Mouse (Mus musculus) neural tube, embryonic 11.5 days (tissue): ENCODE measurements around the gene Serpinh1. TPM values are rescaled to one million over a fixed set of nuclear protein-coding genes. Genes with fewer than 3 reads are reported as not detected.
A peak's percentile ranks its signal among the peaks of the same experiment; 100 is the strongest.

Experiments used
- ATAC-seq: fragments of 200-750 bp; cut with Nextera tagmentation; 2 replicates; pipeline ENCODE4 v1.8.0; 2017; ENCODE audit warnings: moderate number of reproducible peaks, mild to moderate bottlenecking, moderate TSS enrichment, moderate library complexity; ENCODE audit not compliant: insufficient read depth, low FRiP score, low TSS enrichment
- DNase-seq: peaks from one replicate; pipeline ENCODE4 v3.0.0-alpha.2; 2015; ENCODE audit warnings: low spot score
- H3K27ac ChIP-seq: fragments of 300-500 bp; sonication (generic); 2 replicates; pipeline ENCODE4 v1.5.1; 2014; ENCODE audit warnings: low read depth, mild to moderate bottlenecking, low read length
- H3K27me3 ChIP-seq: fragments of 300-500 bp; sonication (generic); 2 replicates; pipeline ENCODE4 v1.6.1; 2014; ENCODE audit warnings: mild to moderate bottlenecking, low read length, mixed read lengths; ENCODE audit not compliant: control insufficient read depth, insufficient read depth
- H3K36me3 ChIP-seq: fragments of 300-500 bp; sonication (generic); 2 replicates; pipeline ENCODE4 v1.6.1; 2014; ENCODE audit warnings: mild to moderate bottlenecking, low read length, moderate library complexity, mixed read lengths; ENCODE audit not compliant: control insufficient read depth, insufficient read depth
- H3K4me1 ChIP-seq: fragments of 300-500 bp; sonication (generic); 2 replicates; pipeline ENCODE4 v1.6.1; 2014; ENCODE audit warnings: low read length, mixed read lengths; ENCODE audit not compliant: control insufficient read depth, insufficient read depth
- H3K4me2 ChIP-seq: fragments of 300-500 bp; sonication (generic); 2 replicates; pipeline ENCODE4 v1.6.1; 2014; ENCODE audit warnings: low read depth, mild to moderate bottlenecking, moderate library complexity
- H3K4me3 ChIP-seq: fragments of 300-500 bp; sonication (generic); 2 replicates; pipeline ENCODE4 v1.5.1; 2014; ENCODE audit warnings: low read depth, low read length
- H3K9ac ChIP-seq: fragments of 300-500 bp; sonication (generic); 2 replicates; pipeline ENCODE4 v1.6.1; 2014; ENCODE audit warnings: mild to moderate bottlenecking, low read length
- H3K9me3 ChIP-seq: fragments of 300-500 bp; sonication (generic); 2 replicates; pipeline ENCODE4 v1.6.1; 2016; ENCODE audit warnings: low read length; ENCODE audit not compliant: control insufficient read depth
- WGBS: fragments of 180-500 bp; shearing (Covaris S2); extraction: QIAGEN DNeasy Blood & Tissue Kit; methylation state at CpG from one replicate; pipeline ENCODE4 v1.1.7; 2014; 5-methylcytosine and 5-hydroxymethylcytosine counted together
- polyA plus RNA-seq: library from polyadenylated mRNA; unstranded; fragments of >200 nt; fragmentation: Nextera tagmentation; extraction: Ambion mirVana; gene quantifications from 2 replicates; pipeline ENCODE4 v1.2.1, GENCODE M21; 2014

Gene Serpinh1
- polyA plus RNA-seq, 1 experiment from 2014 or later: 339 TPM

DNA sequence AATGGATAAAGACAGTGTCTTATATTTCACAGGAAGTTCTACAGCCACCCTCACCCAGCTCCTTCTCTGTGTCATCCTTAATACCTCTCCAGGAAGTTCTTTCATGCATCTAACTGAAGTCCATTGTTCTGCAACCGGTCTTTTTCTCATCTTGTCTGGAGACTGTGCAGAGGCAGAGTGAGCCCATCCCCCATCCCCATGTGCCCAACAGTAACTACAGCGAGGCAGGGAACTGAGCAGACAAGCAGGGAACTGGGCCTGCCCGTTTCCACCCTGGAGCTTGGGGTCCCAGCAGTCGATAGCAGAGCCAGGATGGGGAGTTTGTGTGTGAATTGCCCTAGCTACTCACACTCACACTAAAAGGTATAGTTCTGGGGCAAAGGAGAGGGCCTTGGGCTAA lies 37.5 kb upstream of the Serpinh1 start:
- no peaks in the 10 kb centered on the region; the same call in 1 of the 2 replicates for H3K36me3 ChIP-seq
- H3K9me3 ChIP-seq: no peaks in the 10 kb centered on the region
- no peaks in the 10 kb centered on the region for H3K27me3 ChIP-seq
- H3K27ac ChIP-seq: no peak overlapping the region
- H3K9ac ChIP-seq: no peak overlapping the region
- H3K4me3 ChIP-seq: no peak overlapping the region
- 31% methylated on average over 4 of the region's 4 CpGs for WGBS
- no peak for DNase-seq
- peaks cover 13% of the 10 kb centered on the region for H3K4me1 ChIP-seq
- ATAC-seq: no peak
- no peak overlapping the region for H3K4me2 ChIP-seq

DNA sequence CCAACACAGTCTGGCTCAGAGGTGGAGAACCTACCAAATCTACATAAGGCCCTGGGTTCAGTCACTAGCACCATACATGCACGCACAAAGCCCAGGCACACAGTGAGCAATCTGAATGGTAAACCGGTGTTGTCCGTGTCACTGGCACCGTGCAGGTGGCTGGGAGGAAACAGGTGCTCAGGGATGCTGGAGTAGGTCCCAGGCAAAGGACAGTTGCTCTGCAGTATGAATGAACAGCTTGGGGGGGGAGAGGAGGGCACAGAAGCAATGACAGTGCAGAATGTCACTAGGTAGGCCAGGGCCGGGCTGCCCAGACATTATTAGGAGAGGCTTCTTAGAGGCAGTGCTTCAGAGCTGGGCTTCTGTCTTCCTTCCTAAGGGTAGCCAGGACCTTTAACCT lies 34.3 kb upstream of the Serpinh1 start:
- Histone ChIP-seq H3K4me3 (no peak overlapping the region), H3K36me3 (no peaks in the 10 kb centered on the region; the same call in 1 of the 2 replicates), H3K4me2 (no peak overlapping the region), H3K9ac (no peak overlapping the region), H3K27me3 (no peaks in the 10 kb centered on the region), H3K9me3 (no peaks in the 10 kb centered on the region), H3K4me1 (peaks cover 30% of the 10 kb centered on the region), H3K27ac (no peak overlapping the region)
- 94% methylated on average over 5 of the region's 5 CpGs for WGBS
- no peak for DNase-seq
- no peak for ATAC-seq

DNA sequence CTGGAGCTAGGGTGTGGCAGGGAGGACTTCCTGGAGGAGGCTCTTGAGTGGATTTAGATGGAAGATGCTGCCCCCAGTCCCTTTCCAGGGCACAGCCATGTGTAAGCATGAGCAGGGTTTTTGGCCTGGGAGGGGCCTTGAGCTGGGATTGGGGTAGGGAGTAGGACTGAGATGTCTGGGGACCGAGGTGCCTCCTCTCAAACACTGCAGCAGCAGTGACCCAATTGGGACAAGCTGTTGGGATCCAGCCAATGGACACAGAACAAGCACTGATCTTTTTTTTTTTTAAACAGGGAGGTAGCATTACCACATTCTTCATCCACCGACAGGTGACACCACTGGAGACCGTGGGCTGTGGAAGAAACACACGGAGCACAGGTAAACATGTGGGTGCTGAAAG lies 33.8 kb upstream of the Serpinh1 start:
- DNase-seq (no peak), ATAC-seq (no peak)
- no peaks in the 10 kb centered on the region; the same call in 1 of the 2 replicates for H3K36me3 ChIP-seq
- no peaks in the 10 kb centered on the region for H3K9me3 ChIP-seq
- WGBS: 86% methylated on average over 4 of the region's 4 CpGs
- peaks cover 30% of the 10 kb centered on the region for H3K4me1 ChIP-seq
- no peak overlapping the region for H3K4me2 ChIP-seq
- H3K27ac ChIP-seq: no peak overlapping the region
- H3K4me3 ChIP-seq: no peak overlapping the region
- no peaks in the 10 kb centered on the region for H3K27me3 ChIP-seq
- H3K9ac ChIP-seq: no peak overlapping the region

DNA sequence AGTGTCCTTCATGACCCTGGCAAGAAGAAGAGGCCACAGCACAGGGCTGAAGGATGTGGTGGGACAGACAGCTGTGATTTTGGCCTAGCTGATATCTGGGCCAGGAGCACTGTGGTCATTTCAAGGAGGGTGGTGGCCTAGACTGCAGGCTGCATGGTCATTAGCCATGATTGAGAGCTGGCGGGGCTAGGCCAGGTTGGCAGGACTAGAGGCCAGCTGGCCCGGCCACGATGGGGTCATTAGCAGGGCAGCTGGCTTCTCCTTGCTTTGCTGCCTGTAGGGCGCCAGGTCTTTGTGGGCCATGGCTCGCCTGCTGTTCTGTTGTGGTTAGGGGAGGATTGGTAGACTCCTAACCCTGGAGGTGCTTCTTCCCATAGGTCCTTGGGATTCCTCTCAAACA lies 33.0 kb upstream of the Serpinh1 start:
- H3K9ac ChIP-seq: 0 out of 2 replicates have a peak overlapping the region, but pooled peaks have one; percentile 5
- peaks cover 30% of the 10 kb centered on the region for H3K4me1 ChIP-seq
- H3K27ac ChIP-seq: no peak overlapping the region
- WGBS: 40% methylated on average over 5 of the region's 5 CpGs
- 0 out of 2 replicates have a peak overlapping the region, but pooled peaks have one; percentile 2 for H3K4me2 ChIP-seq
- DNase-seq (peak; percentile 23), ATAC-seq (no peak)
- no peak overlapping the region for H3K4me3 ChIP-seq
- H3K9me3 ChIP-seq: no peaks in the 10 kb centered on the region
- no peaks in the 10 kb centered on the region for H3K27me3 ChIP-seq
- H3K36me3 ChIP-seq: no peaks in the 10 kb centered on the region

DNA sequence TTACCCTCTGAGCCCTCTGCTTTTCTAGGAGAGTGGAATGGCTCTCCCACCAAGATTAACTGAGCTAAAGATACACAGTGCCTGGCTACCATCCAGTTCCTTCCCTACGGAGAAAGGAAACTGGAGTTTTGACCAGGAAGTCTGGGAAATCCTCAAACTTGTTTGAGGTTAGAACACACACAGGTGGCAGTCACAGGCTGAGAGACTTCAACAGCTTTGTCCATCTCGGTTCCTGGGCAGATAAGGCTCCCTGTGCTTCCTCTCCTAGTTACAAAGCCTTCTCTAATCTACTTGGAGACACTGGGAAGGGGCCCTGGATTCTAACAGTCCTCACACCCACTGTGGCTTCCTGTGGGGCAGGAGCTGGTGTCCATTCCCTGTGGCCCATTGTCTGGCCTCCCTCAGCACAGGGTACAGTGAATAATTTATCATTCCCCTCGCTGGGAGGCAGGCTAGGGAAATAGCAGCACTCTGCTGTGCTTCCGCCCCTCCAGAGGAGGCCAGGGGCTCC lies 31.1 kb upstream of the Serpinh1 start:
- H3K9ac ChIP-seq: peak overlapping the region; percentile 80
- ATAC-seq (no peak), DNase-seq (peak; percentile 65)
- no peaks in the 10 kb centered on the region for H3K27me3 ChIP-seq
- H3K4me1 ChIP-seq: peaks cover 30% of the 10 kb centered on the region
- peak overlapping the region; percentile 56 for H3K27ac ChIP-seq
- peak overlapping the region; percentile 63 for H3K4me3 ChIP-seq
- peak overlapping the region; percentile 83 for H3K4me2 ChIP-seq
- 19% methylated on average over 4 of the region's 4 CpGs for WGBS
- no peaks in the 10 kb centered on the region for H3K9me3 ChIP-seq
- no peaks in the 10 kb centered on the region for H3K36me3 ChIP-seq

GRCm38 (mm10) chr7:99383246-99383645 lies 30.2 kb upstream of the Serpinh1 start:
- Histone ChIP-seq H3K27me3 (no peaks in the 10 kb centered on the region), H3K4me2 (peak overlapping the region; percentile 83), H3K9me3 (no peaks in the 10 kb centered on the region), H3K27ac (peak overlapping the region; percentile 39; the same call in 1 of the 2 replicates), H3K4me1 (peaks cover 34% of the 10 kb centered on the region), H3K9ac (peak overlapping the region; percentile 80), H3K36me3 (no peaks in the 10 kb centered on the region), H3K4me3 (peak overlapping the region; percentile 63)
- no peak for ATAC-seq
- 54% methylated on average over 5 of the region's 5 CpGs for WGBS
- DNase-seq: no peak

DNA sequence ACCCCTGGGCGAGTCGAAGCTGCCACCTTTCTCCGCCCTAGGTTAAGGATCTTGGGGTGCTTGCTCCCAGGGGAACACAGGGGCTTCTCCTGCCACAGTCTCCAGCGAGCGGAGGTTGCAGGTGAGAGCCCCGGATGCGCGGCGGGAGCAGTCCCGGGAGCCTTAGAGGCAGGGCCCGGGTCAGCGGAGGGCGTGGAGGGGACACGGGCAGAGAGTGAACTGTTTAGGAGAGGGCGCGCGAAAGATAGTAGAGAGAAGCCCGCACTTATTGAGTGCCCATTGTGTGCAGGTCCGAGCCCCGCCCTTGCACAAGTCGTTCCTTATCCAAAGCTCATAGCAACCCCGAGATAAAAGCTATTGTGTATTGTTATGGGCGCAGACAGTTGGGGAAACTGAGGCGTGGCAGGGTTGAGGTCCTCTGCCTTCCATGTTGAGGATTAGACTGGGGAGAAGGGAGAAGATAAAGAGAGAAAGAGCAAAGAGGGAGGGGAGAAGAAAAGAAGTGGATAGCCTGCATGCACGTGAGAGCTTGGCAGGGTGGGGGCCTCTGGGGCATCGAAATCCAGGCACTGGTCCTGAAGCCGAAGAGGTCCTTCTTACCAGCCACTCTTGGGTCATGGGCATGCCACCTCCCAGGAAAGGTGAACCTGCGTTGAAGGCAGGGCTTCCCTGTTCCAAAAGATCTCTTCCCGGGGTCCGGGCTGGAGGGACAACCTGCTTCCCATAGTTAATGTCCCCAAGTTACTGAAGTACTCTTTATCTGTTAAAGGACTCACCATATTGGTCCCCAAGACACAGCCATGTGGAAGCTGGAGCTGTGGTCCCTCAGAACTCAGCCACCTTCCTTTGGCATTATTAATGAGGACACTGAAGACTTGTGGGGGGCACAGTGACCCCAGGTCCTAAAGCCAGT lies 29.3 kb upstream of the Serpinh1 start:
- 9% methylated on average over 30 of the region's 30 CpGs for WGBS
- no peak for ATAC-seq
- peaks cover 34% of the 10 kb centered on the region for H3K4me1 ChIP-seq

DNA sequence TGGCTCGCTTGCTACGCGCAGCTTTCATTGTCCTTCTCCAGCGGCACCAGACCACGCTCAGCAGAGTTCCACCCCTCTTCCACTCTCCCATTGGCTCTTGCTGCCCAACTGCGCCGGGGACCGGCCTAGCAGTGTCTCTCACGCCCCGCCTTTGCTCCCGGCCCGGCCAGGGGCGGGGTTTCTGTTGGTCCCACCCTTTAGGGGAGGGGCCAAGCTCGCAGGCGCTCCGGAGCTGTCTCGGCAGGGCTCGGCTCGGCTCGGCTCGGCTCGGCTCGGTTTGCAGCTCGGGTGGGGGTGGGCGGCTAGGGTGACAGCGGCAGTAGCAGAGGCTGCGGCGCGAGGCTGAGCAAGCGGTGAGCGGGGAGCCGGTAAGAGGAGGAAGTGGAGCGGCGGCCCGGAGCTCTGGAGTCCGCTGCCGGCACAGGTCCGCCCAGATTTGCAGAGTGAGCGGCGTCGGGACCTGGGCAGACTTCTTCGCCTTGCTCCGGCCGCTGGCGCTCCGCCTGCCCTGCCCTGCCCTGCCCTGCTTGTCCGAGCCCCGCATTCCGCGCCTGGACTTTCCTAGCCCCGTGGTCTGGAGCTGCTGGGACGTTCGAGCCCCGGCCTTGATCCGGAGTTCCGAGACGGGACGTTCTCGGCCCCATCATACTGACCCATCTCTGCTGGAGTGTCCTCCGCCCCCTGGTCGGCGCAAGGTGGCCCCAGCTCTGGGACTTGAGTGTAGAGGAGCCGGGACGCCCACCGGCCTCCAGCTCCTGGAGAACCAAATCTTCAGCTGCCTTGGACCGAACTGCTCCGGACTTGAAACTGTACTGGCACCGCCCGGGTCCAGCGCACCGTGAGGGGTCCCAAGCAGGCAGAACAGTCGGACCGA lies 28.4 kb upstream of the Serpinh1 start, which contains the start of gene Gdpd5:
Gene Gdpd5, plus strand, starts transcription at position 201 of the 874 bp plus-strand sequence.
- H3K4me1 ChIP-seq: peaks cover 34% of the 10 kb centered on the region
- H3K36me3 ChIP-seq: no peaks in the 10 kb centered on the region
- H3K4me3 ChIP-seq: peak within 1 kb of the TSS; percentile 63
- DNase-seq: peak; percentile 100
- ATAC-seq: peak; percentile 95
- peak within 1 kb of the TSS; percentile 83 for H3K4me2 ChIP-seq
- peak within 1 kb of the TSS; percentile 92 for H3K27ac ChIP-seq
- under 1% methylated on average over 66 of the region's 73 CpGs for WGBS
- peaks cover 4% of the 10 kb centered on the region; the same call in 1 of the 2 replicates for H3K9me3 ChIP-seq
- no peaks in the 10 kb centered on the region for H3K27me3 ChIP-seq
- peak within 1 kb of the TSS; percentile 80 for H3K9ac ChIP-seq

More for the DNA sequence above, 29.3 kb upstream of the Serpinh1 start:
- Histone ChIP-seq H3K9me3 (no peaks in the 10 kb centered on the region), H3K9ac (peak overlapping the region; percentile 80), H3K4me2 (peak overlapping the region; percentile 83), H3K27ac (peak overlapping the region; percentile 39; the same call in 1 of the 2 replicates), H3K4me3 (peak overlapping the region; percentile 63), H3K36me3 (no peaks in the 10 kb centered on the region), H3K27me3 (no peaks in the 10 kb centered on the region)
- DNase-seq: no peak
